Mouse (Mus musculus): ENCODE results near the gene Msi2.

DNA sequence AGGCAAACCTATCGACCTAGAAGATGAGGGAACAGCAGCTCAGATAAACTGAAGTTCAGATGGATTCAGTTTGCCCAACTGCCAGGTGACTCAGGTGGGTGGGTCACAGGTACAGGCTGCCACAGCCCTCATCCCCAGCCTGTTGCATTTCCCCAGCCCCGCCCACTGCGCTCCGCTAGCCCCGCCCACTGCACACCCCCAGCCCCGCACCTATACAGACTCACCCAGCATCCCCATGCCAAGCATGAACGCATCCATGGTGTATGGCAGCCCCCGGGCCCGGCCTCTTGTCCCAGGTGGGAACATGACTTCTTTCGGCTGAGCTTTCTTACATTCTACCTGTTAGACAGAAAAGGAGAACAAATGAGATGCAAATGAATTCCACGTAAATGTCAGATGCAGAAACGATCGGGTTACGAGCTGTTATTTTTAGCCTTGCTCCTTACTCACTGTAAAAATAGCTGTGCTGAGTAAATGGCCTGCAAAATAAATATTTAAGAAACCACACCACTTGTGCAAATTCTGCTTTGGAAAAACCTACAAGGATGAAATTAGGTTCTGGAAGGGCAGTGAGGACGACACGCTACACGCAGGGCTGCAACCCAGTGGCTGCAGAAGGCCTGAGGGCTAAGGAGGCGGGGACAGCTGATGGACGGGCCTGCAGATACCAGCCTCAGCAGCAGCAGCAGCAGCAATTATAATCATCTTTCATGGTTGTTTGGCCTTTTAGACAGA is 323.8 kb downstream of the Msi2 start:
- no peak for TF ChIP-seq POLR2A (IDR thresholded peaks at IDR 0.05; ENCODE audit: insufficient read depth, low read depth, low read length)
- TF ChIP-seq CTCF (IDR thresholded peaks at IDR 0.05; ENCODE audit: insufficient read depth, low read depth, low read length): no peak

All from olfactory bulb, adult 2 months (tissue).